ENCODE assay signal across 21 mouse cellular contexts in the genomic region with DNA sequence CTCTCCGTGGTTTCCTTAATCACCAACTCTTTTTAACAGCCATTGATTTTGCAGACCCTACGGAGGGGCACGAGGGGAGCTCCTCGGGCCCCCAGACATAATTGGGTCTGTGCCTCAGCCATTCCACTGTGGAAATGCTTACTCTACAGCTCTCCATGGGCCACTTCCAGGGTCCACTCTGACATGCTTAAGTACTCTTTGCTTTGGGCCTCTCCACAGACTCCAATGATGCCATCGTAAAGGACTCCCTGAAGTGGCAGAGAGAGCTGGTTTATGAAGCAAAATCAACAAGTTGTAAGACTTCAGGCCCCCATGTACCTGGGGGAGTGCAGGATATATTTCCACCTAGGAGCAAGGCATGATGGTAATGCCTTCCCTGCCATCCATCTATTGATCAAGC.
DNase-seq lines count a peak whose midpoint lies in the region; ATAC-seq and TF ChIP-seq lines count a peak whose summit lies in the region.
"Had no signal": no experiment of that assay in that cellular context is flagged by ENCODE, and none has a peak within 500 bp of the region (broad histone marks: within the 10 kb centered on the region; RNA-seq: fewer than 3 reads in every experiment).

No protein-coding gene starts in this region.

- H3K36me3 ChIP-seq in lung, postnatal 0 days (ENCODE audit: insufficient read depth, low read length) = no peaks in the 10 kb centered on the region
- H3K36me3 ChIP-seq in liver, postnatal 0 days (replicated peaks; ENCODE audit: insufficient read depth, low read length) = no peaks in the 10 kb centered on the region
- H3K36me3 ChIP-seq: embryonic facial prominence, embryonic 10.5 days; embryonic facial prominence, embryonic 12.5 days; forebrain, embryonic 15.5 days; G1E had no signal

- H3K27ac ChIP-seq in lung, postnatal 0 days (ENCODE audit: low read length) = no peak overlapping the region
- no peak overlapping the region for H3K27ac ChIP-seq in liver, postnatal 0 days (ENCODE audit: low read depth)
- H3K27ac ChIP-seq: embryonic facial prominence, embryonic 10.5 days; embryonic facial prominence, embryonic 12.5 days; forebrain, embryonic 13.5 days; forebrain, embryonic 15.5 days had no signal

- TF ChIP-seq CTCF in lung, adult 2 months (IDR thresholded peaks at IDR 0.05; ENCODE audit: insufficient read depth, low read length) = no peak
- TF ChIP-seq CTCF in lung, postnatal 0 days (IDR thresholded peaks at IDR 0.05) = no peak
- TF ChIP-seq CTCF in liver, postnatal 0 days (IDR thresholded peaks at IDR 0.05; ENCODE audit: low read depth) = no peak

- TF ChIP-seq POLR2A in lung, adult 2 months (IDR thresholded peaks at IDR 0.05; ENCODE audit: borderline replicate concordance, extremely low read depth, low read depth, low read length) = no peak

- no peaks in the 10 kb centered on the region for H3K27me3 ChIP-seq in lung, postnatal 0 days (replicated peaks; ENCODE audit: insufficient read depth, low read length)
- no peaks in the 10 kb centered on the region for H3K27me3 ChIP-seq in liver, postnatal 0 days (ENCODE audit: insufficient read depth, low read length)
- H3K27me3 ChIP-seq: embryonic facial prominence, embryonic 12.5 days; forebrain, embryonic 13.5 days; forebrain, embryonic 15.5 days had no signal

- no peak overlapping the region for H3K4me3 ChIP-seq in lung, adult 2 months (replicated peaks; ENCODE audit: extremely low read depth, low read depth, low read length)
- H3K4me3 ChIP-seq in lung, postnatal 0 days (ENCODE audit: low read depth, low read length) = no peak overlapping the region
- H3K4me3 ChIP-seq in liver, postnatal 0 days (ENCODE audit: low read depth, low read length) = no peak overlapping the region
- H3K4me3 ChIP-seq: embryonic facial prominence, embryonic 10.5 days; embryonic facial prominence, embryonic 12.5 days; forebrain, embryonic 13.5 days; forebrain, embryonic 15.5 days had no signal

- 0 out of 2 replicates have a peak, but pooled peaks have one; percentile 24 for TF ChIP-seq EP300 in lung, postnatal 0 days (IDR thresholded peaks at IDR 0.05)
- no peak for TF ChIP-seq EP300 in liver, postnatal 0 days (IDR thresholded peaks at IDR 0.05; ENCODE audit: low read depth)

- H3K4me2 ChIP-seq in lung, postnatal 0 days (replicated peaks; ENCODE audit: low read depth, low read length) = no peak overlapping the region
- no peak overlapping the region for H3K4me2 ChIP-seq in liver, postnatal 0 days (ENCODE audit: low read depth, low read length)
- H3K4me2 ChIP-seq: embryonic facial prominence, embryonic 12.5 days; forebrain, embryonic 13.5 days; forebrain, embryonic 15.5 days had no signal

- H3K9me3 ChIP-seq in lung, postnatal 0 days (ENCODE audit: low read length) = no peaks in the 10 kb centered on the region
- H3K9me3 ChIP-seq in liver, postnatal 0 days (ENCODE audit: low read length) = no peaks in the 10 kb centered on the region
- H3K9me3 ChIP-seq: embryonic facial prominence, embryonic 10.5 days; embryonic facial prominence, embryonic 12.5 days; forebrain, embryonic 13.5 days; forebrain, embryonic 15.5 days had no signal

- 60% methylated on average over 5 of the region's 5 CpGs for WGBS in lung, adult 2 months
- WGBS in lung, postnatal 0 days = 48% methylated on average over 5 of the region's 5 CpGs
- WGBS in liver, postnatal 0 days (ENCODE audit: insufficient replicate concordance) = 73% methylated on average over 5 of the region's 5 CpGs

- no peaks in the 10 kb centered on the region for H3K4me1 ChIP-seq in lung, adult 2 months (ENCODE audit: control insufficient read depth, insufficient read depth, low read length)
- H3K4me1 ChIP-seq in lung, postnatal 0 days (ENCODE audit: insufficient read depth, low read depth, low read length) = no peaks in the 10 kb centered on the region
- H3K4me1 ChIP-seq in liver, postnatal 0 days (ENCODE audit: insufficient read depth) = no peaks in the 10 kb centered on the region
- H3K4me1 ChIP-seq: embryonic facial prominence, embryonic 10.5 days; embryonic facial prominence, embryonic 12.5 days; forebrain, embryonic 13.5 days; forebrain, embryonic 15.5 days had no signal

- peak; percentile 62 for ATAC-seq in lung, postnatal 0 days
- ATAC-seq in liver, postnatal 0 days = no peak
- ATAC-seq: CD4-positive, CD25-positive, alpha-beta regulatory T cell, adult 4 months; forebrain, embryonic 13.5 days; forebrain, embryonic 15.5 days; forebrain, postnatal 0 days had no signal

- H3K9ac ChIP-seq in lung, postnatal 0 days (replicated peaks; ENCODE audit: low read depth) = no peak overlapping the region
- H3K9ac ChIP-seq in liver, postnatal 0 days (replicated peaks) = no peak overlapping the region
- H3K9ac ChIP-seq: embryonic facial prominence, embryonic 12.5 days; forebrain, embryonic 13.5 days; forebrain, embryonic 15.5 days; forebrain, postnatal 0 days had no signal

- peak; percentile 4 to 10 for DNase-seq in lung, adult 18-20 months
- DNase-seq in lung, adult 2 months = no peak
- DNase-seq in lung, postnatal 0 days (ENCODE audit: low spot score) = peak; percentile 55
- peak; percentile 2 for DNase-seq in lung, postnatal 14 days
- DNase-seq in MN1 (ENCODE audit: low spot score) = no peak
- DNase-seq in liver, postnatal 0 days = no peak
- DNase-seq: adrenal gland, adult 2 months; adrenal gland, postnatal 10 days; adrenal gland, postnatal 25 days; B cell, adult 2 months; cerebellum, adult 11-12 months; cerebellum, adult 9-10 months; cerebellum, postnatal 10 days; cerebellum, postnatal 25 days; forebrain, postnatal 0 days had no signal

Comparison
In these comparisons a context has a peak if more than half of its experiments do, and no peak if none do; other contexts are left out.
1. DNase-seq: peak in lung, adult 18-20 months (2 of 2), lung, postnatal 0 days (single experiment) and lung, postnatal 14 days (single experiment); none in lung, adult 2 months (single experiment), MN1 (single experiment) and liver, postnatal 0 days (single experiment).